Mouse (Mus musculus) G1E (cell line): ENCODE results near the gene Khsrp.

Experiments used
- CTCF ChIP-seq: IDR thresholded peaks from 2 replicates; pipeline ENCODE4 v1.5.1; 2012; ENCODE audit warnings: low read depth, low read length, inconsistent platforms, mixed read lengths
- GATA1 ChIP-seq: IDR thresholded peaks from 2 replicates; pipeline ENCODE4 v1.6.1; 2012; ENCODE audit warnings: borderline replicate concordance, low read length, inconsistent platforms, mixed read lengths
- TAL1 ChIP-seq: conservative IDR thresholded peaks from 2 replicates; pipeline ENCODE4 v1.6.1; 2012; ENCODE audit warnings: low read depth, low read length, inconsistent platforms, mixed read lengths

DNA sequence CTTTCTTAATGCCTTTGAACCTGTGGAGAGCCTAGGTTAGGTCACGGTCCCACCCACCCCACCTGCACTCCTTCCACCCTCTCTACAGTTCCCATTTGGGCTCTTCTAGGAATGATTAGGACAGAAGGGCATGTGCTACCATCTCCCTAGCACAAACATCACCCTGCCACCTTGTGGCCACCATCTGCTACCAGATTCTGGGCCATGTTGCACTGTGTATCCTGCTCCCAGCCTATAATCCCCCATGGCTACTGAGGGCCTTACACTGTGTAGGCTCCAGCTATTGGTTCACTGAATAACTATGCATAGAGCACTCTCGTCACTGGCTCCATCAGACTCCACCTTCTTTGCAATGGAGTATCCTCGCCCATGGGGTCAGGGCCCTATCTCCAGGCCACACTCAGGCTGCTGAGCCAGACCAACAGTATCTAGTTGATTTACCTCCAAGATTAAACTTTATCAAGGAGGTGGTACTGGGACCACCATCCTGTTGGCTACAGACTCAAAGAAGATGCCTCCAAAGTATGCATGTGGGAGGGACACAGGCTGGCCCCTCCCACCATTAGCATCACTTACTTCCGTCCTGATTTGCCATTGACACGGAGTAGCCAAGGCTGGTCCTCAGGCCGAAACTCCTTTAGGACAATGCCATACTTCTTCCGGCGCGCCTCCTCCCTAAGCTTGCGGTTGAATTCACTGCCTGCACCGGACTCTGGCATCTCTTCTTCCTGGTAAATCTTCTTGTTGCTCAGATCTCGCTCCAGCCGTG is 24.0 kb downstream of the Khsrp start:
- TF ChIP-seq CTCF (no peak), GATA1 (no peak), TAL1 (no peak)
